Comparison of ENCODE assay signal across 9 mouse cellular contexts in genomic region chr2:152114057-152114975, GRCm38 (mm10). TPM values are rescaled to one million over a fixed set of nuclear protein-coding genes. Genes with fewer than 3 reads are reported as not detected.
DNase-seq lines count a peak whose midpoint lies in the region; ATAC-seq lines count a peak whose summit lies in the region.
"Had no signal": no experiment of that assay in that cellular context is flagged by ENCODE, and none has a peak within 500 bp of the region (broad histone marks: within the 10 kb centered on the region; RNA-seq: fewer than 3 reads in every experiment).

No protein-coding gene starts in this region.

- peak overlapping the region; percentile 31 for H3K4me3 ChIP-seq in heart, embryonic 11.5 days (ENCODE audit: low read depth, low read length)
- peak overlapping the region; percentile 15 for H3K4me3 ChIP-seq in hindbrain, embryonic 12.5 days
- H3K4me3 ChIP-seq in midbrain, embryonic 12.5 days = peak overlapping the region; percentile 28

- peaks cover 18% of the 10 kb centered on the region for H3K27me3 ChIP-seq in heart, embryonic 11.5 days (ENCODE audit: control insufficient read depth, insufficient read depth, low read length)
- no peaks in the 10 kb centered on the region; the same call in 1 of the 2 replicates for H3K27me3 ChIP-seq in hindbrain, embryonic 12.5 days
- H3K27me3 ChIP-seq in midbrain, embryonic 12.5 days = peaks cover 33% of the 10 kb centered on the region

- H3K36me3 ChIP-seq in heart, embryonic 11.5 days (ENCODE audit: control insufficient read depth, insufficient read depth, low read length) = no peaks in the 10 kb centered on the region
- H3K36me3 ChIP-seq in hindbrain, embryonic 12.5 days = 0 out of 2 replicates have a peak, but pooled peaks cover 3% of the 10 kb centered on the region
- H3K36me3 ChIP-seq in midbrain, embryonic 12.5 days = no peaks in the 10 kb centered on the region

- H3K9ac ChIP-seq in heart, embryonic 11.5 days (ENCODE audit: low read depth, low read length) = 0 out of 2 replicates have a peak overlapping the region, but pooled peaks have one; percentile 36
- peak overlapping the region; percentile 36; the same call in 1 of the 2 replicates for H3K9ac ChIP-seq in hindbrain, embryonic 12.5 days
- H3K9ac ChIP-seq in midbrain, embryonic 12.5 days (replicated peaks) = peak overlapping the region; percentile 50

- peak; percentile 47 for ATAC-seq in heart, embryonic 11.5 days (replicated peaks; ENCODE audit: insufficient number of reproducible peaks, low FRiP score, low TSS enrichment)
- ATAC-seq in hindbrain, embryonic 12.5 days (ENCODE audit: low FRiP score) = peak; percentile 77
- ATAC-seq in midbrain, embryonic 12.5 days (ENCODE audit: low FRiP score, low read depth) = peak; percentile 78

- peaks cover 9% of the 10 kb centered on the region for H3K4me1 ChIP-seq in heart, embryonic 11.5 days (ENCODE audit: control insufficient read depth, insufficient read depth, low read length)
- H3K4me1 ChIP-seq in hindbrain, embryonic 12.5 days = peaks cover 26% of the 10 kb centered on the region
- H3K4me1 ChIP-seq in midbrain, embryonic 12.5 days = peaks cover 25% of the 10 kb centered on the region

- no peak overlapping the region for H3K27ac ChIP-seq in heart, embryonic 11.5 days (ENCODE audit: low read depth, low read length)
- H3K27ac ChIP-seq in hindbrain, embryonic 12.5 days = peak overlapping the region; percentile 48; the same call in 1 of the 2 replicates
- peak overlapping the region; percentile 40; the same call in 1 of the 2 replicates for H3K27ac ChIP-seq in midbrain, embryonic 12.5 days (replicated peaks)

- H3K4me2 ChIP-seq in heart, embryonic 11.5 days = peak overlapping the region; percentile 63
- peak overlapping the region; percentile 51 for H3K4me2 ChIP-seq in hindbrain, embryonic 12.5 days (replicated peaks)
- H3K4me2 ChIP-seq in midbrain, embryonic 12.5 days (replicated peaks) = peak overlapping the region; percentile 54

- no peak for DNase-seq in heart, adult 8-10 months (ENCODE audit: low spot score)
- DNase-seq in embryo, embryonic 11 days = peak; percentile 87
- no peak for DNase-seq in frontal cortex, postnatal 36 days (ENCODE audit: low spot score in 2 of 2)
- DNase-seq in urinary bladder, adult 18-20 months (ENCODE audit: low spot score in 2 of 2) = no peak
- DNase-seq in cerebellum, adult 11 months = no peak

- 15% methylated on average over 36 of the region's 36 CpGs for WGBS in heart, embryonic 11.5 days (ENCODE audit: insufficient replicate concordance)
- 8% methylated on average over 36 of the region's 36 CpGs for WGBS in hindbrain, embryonic 12.5 days
- WGBS in midbrain, embryonic 12.5 days = 15% methylated on average over 27 of the region's 36 CpGs

- H3K9me3 ChIP-seq in heart, embryonic 11.5 days (replicated peaks; ENCODE audit: control insufficient read depth, low read length) = no peaks in the 10 kb centered on the region
- H3K9me3 ChIP-seq in hindbrain, embryonic 12.5 days (replicated peaks) = no peaks in the 10 kb centered on the region
- no peaks in the 10 kb centered on the region for H3K9me3 ChIP-seq in midbrain, embryonic 12.5 days

RNA-seq across cellular contexts. Expression of gene Srxn1, which starts 9.0 kb away (rescaled TPM):
- 8.1 and 8.8 TPM in 2 replicates for polyA plus RNA-seq in heart, embryonic 11.5 days (2014; fragmentation: Nextera tagmentation; extraction: Ambion mirVana)
- 10 to 100 TPM; 19.5 to 33.1 (median 28.9) TPM for total RNA-seq in heart, adult 8-10 months (2022)
- polyA plus RNA-seq in hindbrain, embryonic 12.5 days (2016; fragmentation: Nextera tagmentation; extraction: Ambion mirVana) = 13.8 and 15.3 TPM in 2 replicates
- polyA plus RNA-seq in midbrain, embryonic 12.5 days (2016; fragmentation: Nextera tagmentation; extraction: Ambion mirVana) = 14.3 and 15.2 TPM in 2 replicates

RNA-seq across cellular contexts. Expression of gene Tcf15, which starts 29.0 kb away (rescaled TPM):
- 3.2 and 3.3 TPM in 2 replicates for polyA plus RNA-seq in heart, embryonic 11.5 days (2014; fragmentation: Nextera tagmentation; extraction: Ambion mirVana)
- 10 to 100 TPM; 21.1 to 47.5 (median 28.5) TPM for total RNA-seq in heart, adult 8-10 months (2022)
- 8.8 and 9.9 TPM in 2 replicates for polyA plus RNA-seq in hindbrain, embryonic 12.5 days (2016; fragmentation: Nextera tagmentation; extraction: Ambion mirVana)
- 3.4 and 3.8 TPM in 2 replicates for polyA plus RNA-seq in midbrain, embryonic 12.5 days (2016; fragmentation: Nextera tagmentation; extraction: Ambion mirVana)

RNA-seq across cellular contexts. Expression of gene Scrt2, which starts 33.0 kb away (rescaled TPM):
- polyA plus RNA-seq in heart, embryonic 11.5 days (2014; fragmentation: Nextera tagmentation; extraction: Ambion mirVana) = 0.06 and 0.11 TPM in 2 replicates
- total RNA-seq in heart, adult 8-10 months (2022) = not detected
- polyA plus RNA-seq in hindbrain, embryonic 12.5 days (2016; fragmentation: Nextera tagmentation; extraction: Ambion mirVana) = 26.8 and 28.3 TPM in 2 replicates
- 15.3 and 17.1 TPM in 2 replicates for polyA plus RNA-seq in midbrain, embryonic 12.5 days (2016; fragmentation: Nextera tagmentation; extraction: Ambion mirVana)
- total RNA-seq: common myeloid progenitor, adult 5-6 weeks had no signal

Comparison
In these comparisons a context has a peak if more than half of its experiments do, and no peak if none do; other contexts are left out.
1. RNA of gene Scrt2, which starts 33.0 kb away (polyA plus RNA-seq): 26.8 to 28.3 TPM in hindbrain, embryonic 12.5 days and 15.3 to 17.1 TPM in midbrain, embryonic 12.5 days; 0.06 to 0.11 TPM in heart, embryonic 11.5 days; every median in the first group is over 10 times any median in the second.
2. Peak in every context shown above with its lines, with median percentiles within 50 percentile points of each other: ATAC-seq, H3K4me2 ChIP-seq, H3K4me3 ChIP-seq and H3K9ac ChIP-seq.